23 mouse cellular contexts compared by ENCODE assay signal in the genomic region with DNA sequence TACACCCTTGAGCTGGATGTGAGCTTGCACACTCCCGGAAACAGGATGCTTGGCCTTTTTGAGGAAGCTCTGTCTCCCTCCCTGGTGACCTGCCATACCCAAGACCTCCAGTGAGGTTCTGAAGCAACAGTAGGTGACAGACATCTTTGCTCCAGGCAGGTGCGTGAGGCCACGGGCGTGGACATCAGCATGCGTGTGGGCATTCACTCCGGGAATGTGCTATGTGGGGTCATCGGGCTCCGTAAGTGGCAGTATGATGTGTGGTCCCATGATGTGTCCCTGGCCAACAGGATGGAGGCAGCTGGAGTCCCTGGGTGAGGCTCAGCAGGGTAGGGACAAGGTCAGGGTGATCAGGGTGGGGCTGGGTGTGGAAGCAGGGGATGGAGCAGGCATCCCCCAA. TPM values are rescaled to one million over a fixed set of nuclear protein-coding genes. Genes with fewer than 3 reads are reported as not detected.
A peak's percentile ranks its signal among the peaks of the same experiment; 100 is the strongest.
DNase-seq lines count a peak whose midpoint lies in the region; ATAC-seq and TF ChIP-seq lines count a peak whose summit lies in the region.
"Had no signal": no experiment of that assay in that cellular context is flagged by ENCODE, and none has a peak within 500 bp of the region (broad histone marks: within the 10 kb centered on the region; RNA-seq: fewer than 3 reads in every experiment).

No protein-coding gene starts in this region.

- no peak overlapping the region for H3K4me3 ChIP-seq in gastrocnemius, adult 2 months
- H3K4me3 ChIP-seq: forebrain, embryonic 13.5 days; heart, embryonic 12.5 days; heart, embryonic 15.5 days had no signal

- peak; percentile 18 for DNase-seq in gastrocnemius, adult 2 months
- no peak for DNase-seq in gastrocnemius, adult 18-20 months (ENCODE audit: low spot score)
- DNase-seq in ovary, postnatal 36 days (ENCODE audit: low spot score), result peak; percentile 3
- no peak for DNase-seq in ovary, adult 18-20 months (ENCODE audit: low spot score)
- DNase-seq in Muller cell, postnatal 12 days (ENCODE audit: inconsistent ontology term), result no peak
- DNase-seq: adrenal gland, postnatal 25 days; cerebellum, adult 11-12 months; cerebellum, adult 8-10 months; cerebellum, postnatal 36 days; heart, postnatal 10 days; heart, postnatal 4 days; kidney, adult 18-20 months had no signal

- 0 out of 2 replicates have a peak, but pooled peaks have one; percentile 32 for ATAC-seq in erythroblast, adult 5-6 weeks (replicated peaks; ENCODE audit: low FRiP score, poor library complexity, severe bottlenecking)
- ATAC-seq: CD4-positive, CD25-positive, alpha-beta regulatory T cell, adult 4 months; forebrain, embryonic 13.5 days; forebrain, embryonic 16.5 days; inflammation-experienced regulatory T-cells, adult 6 months; intestine, embryonic 16.5 days; Patski had no signal

- intact Hi-C loops in gastrocnemius, adult 2 months (cut with DNase I), result loop anchor here (5.0 kb wide), 1 partner anchor 33 kb away; no protein-coding TSS in a partner anchor

- H3K27ac ChIP-seq in gastrocnemius, adult 2 months, result peak overlapping the region; percentile 74; the same call in 1 of the 2 replicates
- H3K27ac ChIP-seq: forebrain, embryonic 13.5 days; heart, embryonic 15.5 days; hindbrain, embryonic 14.5 days; hindbrain, postnatal 0 days had no signal

- no peak for TF ChIP-seq CTCF in gastrocnemius, adult 2 months (IDR thresholded peaks at IDR 0.05)

RNA-seq across cellular contexts. Expression of gene Adcy7, which starts 43.1 kb away (rescaled TPM):
- total RNA-seq in gastrocnemius, adult 2 months (2021), result 1 to 10 TPM; 3.4 to 6.6 TPM
- 1 to 10 TPM; 1.9 to 3.2 TPM for total RNA-seq in gastrocnemius, adult 18-20 months (2021)
- total RNA-seq in erythroblast, adult 5-6 weeks (2015; ENCODE audit: low replicate concordance), result 6.1 and 11.3 TPM in 2 replicates
- total RNA-seq in erythroblast, adult 5-6 weeks (2017; ENCODE audit: low replicate concordance), result 8.9 and 13.0 TPM in 2 replicates

RNA-seq across cellular contexts. Expression of gene Brd7, which starts 46.7 kb away (rescaled TPM):
- total RNA-seq in gastrocnemius, adult 2 months (2021), result 10 to 100 TPM; 74.5 to 85.4 TPM
- total RNA-seq in gastrocnemius, adult 18-20 months (2021), result 10 to 100 TPM; 72.2 to 74.9 TPM
- total RNA-seq in erythroblast, adult 5-6 weeks (2015; ENCODE audit: low replicate concordance), result 22.5 and 49.5 TPM in 2 replicates
- total RNA-seq in erythroblast, adult 5-6 weeks (2017; ENCODE audit: low replicate concordance), result 11.8 and 28.7 TPM in 2 replicates

Comparison
In these comparisons a context has a peak if more than half of its experiments do, and no peak if none do; other contexts are left out.
1. DNase-seq: peak in gastrocnemius, adult 2 months (single experiment) and ovary, postnatal 36 days (single experiment); none in gastrocnemius, adult 18-20 months (single experiment), ovary, adult 18-20 months (single experiment) and Muller cell, postnatal 12 days (single experiment).